Mouse (Mus musculus) retina, embryonic 14.5 days (tissue): Measurements from ENCODE around the gene Cenpp.

Experiments used
- DNase-seq: peaks from one replicate; pipeline ENCODE4 v3.0.0-alpha.2; 2015; ENCODE audit warnings: low spot score

Gene Cenpp

GRCm38 (mm10) chr13:49526235-49526634, 126.3 kb downstream of the Cenpp start:
- DNase-seq: no peak

DNA sequence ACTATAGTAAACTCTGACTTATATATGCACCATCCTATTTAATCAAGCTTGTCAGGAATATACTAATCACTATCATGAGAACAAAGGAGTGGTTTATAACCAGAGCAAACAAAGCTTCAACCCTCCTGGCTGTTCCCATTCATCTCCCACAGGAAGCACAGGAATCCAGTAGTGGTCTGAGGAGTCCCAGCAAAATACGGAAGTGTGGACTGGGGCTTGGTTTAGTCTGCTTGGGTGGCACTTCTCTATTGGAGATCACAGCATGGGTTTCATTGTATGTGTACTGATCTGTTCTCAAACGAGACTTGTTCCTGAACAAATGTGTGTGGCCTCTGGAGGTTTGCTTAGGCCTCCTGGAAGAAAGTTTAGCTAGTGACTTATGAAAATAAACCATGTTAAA, 133.8 kb downstream of the Cenpp start:
- DNase-seq: peak; percentile 6

GRCm38 (mm10) chr13:49507176-49507575, 145.4 kb downstream of the Cenpp start:
- DNase-seq: no peak

DNA sequence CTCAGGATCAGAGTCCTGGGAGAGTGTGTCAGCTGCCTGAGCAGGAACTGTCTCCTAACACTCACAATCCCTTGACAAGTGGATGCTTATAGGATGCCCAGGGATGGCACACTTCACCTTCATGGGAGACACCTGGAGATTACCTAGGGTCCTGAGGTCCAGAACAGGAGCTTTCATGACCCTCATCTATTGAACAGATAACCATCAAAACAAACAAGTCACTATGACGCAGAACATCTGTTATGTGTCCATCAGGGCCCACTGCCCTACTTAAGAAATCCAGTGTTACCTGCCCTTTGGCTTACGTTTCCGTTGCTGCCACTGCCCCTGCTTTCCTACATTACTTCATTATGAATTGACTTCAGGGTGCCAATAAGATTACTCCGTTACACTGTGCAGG, 146.8 kb downstream of the Cenpp start:
- DNase-seq: no peak

DNA sequence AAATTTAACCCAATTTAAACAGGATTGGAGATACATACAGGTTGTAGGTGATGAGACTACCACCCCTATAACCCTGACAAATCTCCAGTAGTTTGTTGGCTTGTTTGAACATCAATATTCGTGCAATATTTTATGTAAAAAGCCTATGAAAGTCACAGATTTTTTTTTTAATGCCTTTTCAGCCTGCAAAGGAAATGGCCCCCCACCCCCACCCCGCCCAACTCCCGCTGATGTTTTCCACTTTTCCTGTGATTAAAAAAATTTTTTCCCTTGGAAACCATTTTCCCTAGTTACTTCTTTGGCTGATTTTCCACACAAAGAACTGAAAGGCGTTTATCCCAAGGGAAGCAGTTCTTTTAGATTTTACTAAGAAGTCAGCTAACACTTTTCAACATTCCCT, 148.1 kb downstream of the Cenpp start, which contains the start of gene Ecm2:
TSS of gene Ecm2 (plus strand) at position 301 of the 400 bp plus-strand sequence.
- no peak for DNase-seq

GRCm38 (mm10) chr13:49492376-49493368, 159.9 kb downstream of the Cenpp start, which contains the start of gene Tes3-ps:
TSS of gene Tes3-ps (plus strand) at chr13:49493318.
- no peak for DNase-seq

DNA sequence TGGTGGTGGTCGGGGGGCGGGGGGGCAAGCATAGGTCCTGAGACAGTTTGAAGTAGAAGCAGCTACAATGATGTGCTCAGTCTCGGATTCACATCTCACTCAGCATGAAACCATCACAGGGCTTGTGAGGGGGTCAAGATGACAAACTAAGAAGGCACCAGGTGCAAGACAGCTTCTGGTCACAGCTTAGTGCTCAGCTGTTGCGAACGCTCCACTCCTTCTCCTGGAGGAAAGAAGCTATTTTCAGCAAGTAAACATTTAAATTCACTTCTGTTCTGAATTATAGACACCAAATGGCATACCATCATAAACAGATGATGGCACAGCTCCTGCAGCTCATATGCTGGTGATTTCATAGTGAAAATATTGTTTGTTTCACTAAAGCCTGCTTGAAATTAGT, 167.2 kb downstream of the Cenpp start:
- DNase-seq: no peak

DNA sequence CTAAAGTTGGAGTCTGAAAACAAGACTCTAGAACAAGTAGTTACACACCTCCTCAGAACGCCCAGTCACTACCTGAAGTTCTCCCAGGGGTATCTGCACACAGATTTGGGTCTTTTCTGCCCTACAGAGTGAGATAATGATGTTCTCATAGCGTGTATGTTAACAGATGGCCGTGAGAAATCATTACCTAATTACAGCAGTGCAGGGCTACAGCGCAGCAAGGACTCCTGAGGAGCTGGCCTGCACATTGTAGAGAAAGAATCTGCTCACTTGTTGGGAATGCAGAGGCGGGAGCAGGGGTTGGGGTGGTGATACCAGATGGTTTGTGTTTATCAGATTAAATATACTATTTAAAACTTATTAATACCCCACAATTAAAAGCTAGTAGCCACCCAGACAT, 172.0 kb downstream of the Cenpp start:
- DNase-seq: peak; percentile 25

DNA sequence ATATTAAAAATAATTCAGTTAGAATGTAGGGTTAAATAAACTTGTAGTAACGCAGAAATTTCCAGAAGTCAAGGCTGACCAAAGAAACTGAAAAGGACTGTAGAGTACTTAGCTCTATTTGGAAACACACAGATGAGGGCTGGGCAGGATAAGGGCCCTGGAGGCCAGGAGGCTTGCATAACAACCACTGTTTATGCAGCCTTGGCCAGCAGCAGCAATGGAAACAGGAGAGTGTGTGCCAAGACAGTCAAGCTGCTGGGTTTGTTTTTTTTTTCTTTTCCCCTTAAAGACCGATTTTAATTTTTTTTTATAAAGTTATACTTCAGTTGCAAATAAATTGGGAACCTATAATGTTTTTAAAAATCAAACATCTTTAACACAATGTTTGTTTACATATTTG, 172.5 kb downstream of the Cenpp start:
- no peak for DNase-seq

DNA sequence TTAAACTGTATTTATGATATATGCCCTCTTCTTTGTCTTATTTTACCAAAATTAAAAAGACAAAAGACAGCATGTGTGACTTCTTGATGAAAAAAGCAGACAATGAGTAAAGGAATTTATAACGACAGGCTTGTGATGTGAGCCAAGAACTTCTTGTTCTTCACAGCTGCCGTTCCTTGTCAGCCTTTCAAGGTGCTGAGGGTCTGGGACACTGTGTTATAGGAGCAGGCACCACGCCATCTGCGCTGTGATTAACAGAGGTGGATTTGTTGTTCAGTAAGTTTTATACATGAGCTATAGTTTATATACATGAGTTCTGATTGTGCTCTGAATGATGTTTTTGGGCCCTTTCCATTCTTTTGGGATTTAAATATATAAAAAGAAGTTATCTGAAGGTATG, 173.2 kb downstream of the Cenpp start:
- DNase-seq: no peak

- no peak for DNase-seq
Observed at GRCm38 (mm10) chr13:49478851-49479374, 173.7 kb downstream of the Cenpp start.

DNA sequence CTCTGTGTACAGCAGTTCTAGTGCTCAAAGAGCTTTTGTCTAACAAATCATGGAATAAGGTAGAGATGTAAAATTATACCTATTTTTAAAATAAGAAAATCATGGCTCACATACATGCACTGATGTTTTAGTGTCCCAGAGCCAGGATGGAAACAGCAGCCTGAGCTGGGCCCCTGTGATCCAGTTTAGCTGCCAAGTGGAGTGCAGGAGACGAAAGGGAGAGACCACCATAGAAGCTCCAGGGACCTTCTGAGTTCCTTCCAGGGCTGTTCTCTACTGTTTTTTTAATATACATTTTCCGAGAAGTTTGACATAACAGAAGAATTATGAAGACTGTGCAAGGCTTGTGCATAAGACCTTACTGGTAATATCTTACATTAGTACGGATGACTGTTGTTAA, 174.7 kb downstream of the Cenpp start:
- DNase-seq: no peak

GRCm38 (mm10) chr13:49472676-49473005, 179.9 kb downstream of the Cenpp start:
- DNase-seq: no peak

DNA sequence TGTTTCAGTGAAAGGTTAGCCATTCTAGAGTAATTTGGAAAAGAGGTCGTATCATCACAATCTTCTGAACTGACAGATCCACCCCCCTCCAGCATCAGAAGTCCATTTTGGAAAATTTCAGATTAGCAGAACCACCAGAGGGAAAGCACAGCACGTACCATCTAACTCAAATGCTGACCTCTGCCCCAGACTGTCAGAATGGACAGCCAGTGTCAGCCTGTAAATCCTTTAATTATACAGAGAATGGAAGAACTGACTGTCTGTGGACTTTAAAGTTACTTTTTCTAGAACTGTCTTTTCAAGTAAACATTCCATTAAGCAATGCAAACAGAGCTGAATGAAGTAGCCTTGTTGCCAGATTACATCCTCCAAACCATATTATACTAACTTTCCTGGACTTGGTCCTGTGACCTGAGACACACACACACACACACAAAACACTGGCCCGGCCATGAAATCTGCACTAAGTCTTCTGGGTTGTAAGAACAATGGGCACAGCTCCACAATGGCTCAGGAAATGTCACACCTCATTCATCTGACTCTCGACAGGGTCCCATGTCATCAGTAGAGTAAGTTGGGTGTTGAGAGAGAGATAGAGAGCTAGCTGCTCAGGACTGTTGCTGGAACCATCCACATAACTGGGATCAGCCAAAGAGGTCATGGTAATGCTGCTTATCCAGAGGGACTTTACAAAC, 180.5 kb downstream of the Cenpp start:
- DNase-seq: no peak

DNA sequence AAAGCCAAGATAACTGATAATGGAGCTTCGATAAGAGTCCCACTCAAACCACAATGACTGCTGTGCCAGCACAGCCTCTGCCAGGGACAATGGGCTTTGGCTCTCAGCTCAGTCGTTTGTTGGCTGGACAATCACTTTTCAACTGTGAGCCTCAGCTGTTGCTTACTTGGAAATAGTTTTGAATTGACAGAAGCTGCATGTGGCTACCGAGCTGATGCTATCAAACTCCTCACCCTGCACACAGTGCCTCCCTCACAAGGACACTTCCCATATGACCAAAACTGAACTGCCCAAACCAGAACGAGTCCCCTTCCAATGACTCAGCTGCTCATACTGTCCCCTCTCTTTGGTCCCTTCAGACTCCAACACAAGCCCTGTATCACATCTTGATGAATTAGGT, 181.8 kb downstream of the Cenpp start:
- no peak for DNase-seq

- DNase-seq: no peak
Observed at GRCm38 (mm10) chr13:49470319-49470718, 182.3 kb downstream of the Cenpp start.

DNA sequence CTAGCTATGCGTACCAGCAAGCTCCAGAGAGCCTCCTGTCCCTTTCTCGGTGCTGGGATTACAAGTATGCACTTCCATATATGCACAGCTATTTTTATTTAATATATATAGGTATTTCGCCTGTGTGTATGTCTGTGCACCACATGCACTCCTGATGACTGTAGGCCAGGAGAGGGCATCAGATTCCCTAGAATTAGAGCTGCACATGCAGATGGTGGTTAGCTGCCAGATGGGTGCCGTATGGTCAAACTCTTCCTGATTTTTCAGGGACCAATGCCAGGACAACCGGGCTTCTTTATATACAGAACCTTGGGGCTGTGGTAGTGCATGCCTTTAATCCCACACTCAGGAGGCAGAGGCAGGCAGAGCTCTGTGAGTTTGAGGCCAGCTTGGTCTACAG, 183.6 kb downstream of the Cenpp start:
- no peak for DNase-seq

DNA sequence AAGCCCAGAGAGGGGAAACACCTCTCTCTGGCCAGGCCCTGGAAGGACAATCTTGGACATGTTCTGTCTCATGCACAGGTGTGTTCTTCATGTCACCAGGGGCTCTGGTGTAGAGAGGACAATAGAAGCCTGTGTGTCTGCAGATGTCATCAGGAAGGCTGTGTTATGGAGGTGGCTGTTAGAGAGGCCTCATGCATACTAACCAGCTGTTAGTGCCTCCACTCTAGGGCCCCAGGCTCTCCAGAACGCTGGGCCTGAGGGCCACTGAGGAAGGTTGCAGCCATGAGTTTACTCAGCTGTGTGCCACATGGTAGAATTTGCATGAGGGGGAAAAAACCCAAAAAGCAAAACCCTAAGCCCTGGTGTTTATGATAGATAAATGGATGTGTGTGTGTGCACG, 185.0 kb downstream of the Cenpp start:
- DNase-seq: no peak

GRCm38 (mm10) chr13:49466393-49467075, 186.1 kb downstream of the Cenpp start:
- DNase-seq: no peak

DNA sequence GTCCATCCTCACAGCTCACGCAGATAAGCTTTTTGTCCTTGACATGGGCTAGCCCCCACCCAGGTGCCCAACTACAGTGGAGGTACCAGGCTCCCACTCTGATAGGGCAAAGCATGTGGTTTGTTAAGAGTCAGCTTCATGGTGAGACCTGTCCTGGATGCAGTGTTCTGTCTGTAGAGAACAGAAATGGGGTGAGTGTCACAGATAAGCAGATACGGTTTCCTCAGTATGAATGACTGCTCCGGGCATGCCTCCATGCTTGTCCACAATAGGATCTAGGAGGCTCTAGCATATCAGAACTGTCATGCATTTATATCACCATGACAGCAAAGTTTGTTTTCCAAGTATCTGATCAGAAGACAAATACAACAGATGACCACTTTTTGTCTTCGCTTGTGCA, 186.7 kb downstream of the Cenpp start:
- DNase-seq: no peak

DNA sequence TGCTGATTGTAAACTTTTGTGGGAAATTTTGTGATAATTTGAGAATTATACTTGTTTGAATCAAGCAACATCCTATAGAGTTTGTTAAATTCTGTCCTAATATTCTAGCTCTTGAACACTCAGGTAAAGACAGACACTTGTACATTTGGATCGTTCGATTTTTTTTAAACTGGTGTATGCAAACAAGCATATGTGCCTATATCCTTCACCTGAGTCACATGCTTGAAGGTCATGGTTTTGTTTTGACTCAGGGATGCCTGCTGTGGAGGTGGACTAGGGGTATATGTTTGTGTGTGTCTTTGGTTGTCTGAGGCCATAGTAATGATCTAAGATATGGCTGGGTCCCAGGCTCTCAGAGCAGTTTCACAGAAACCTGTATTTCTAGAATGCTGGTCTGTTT, 189.7 kb downstream of the Cenpp start:
- DNase-seq: no peak

DNA sequence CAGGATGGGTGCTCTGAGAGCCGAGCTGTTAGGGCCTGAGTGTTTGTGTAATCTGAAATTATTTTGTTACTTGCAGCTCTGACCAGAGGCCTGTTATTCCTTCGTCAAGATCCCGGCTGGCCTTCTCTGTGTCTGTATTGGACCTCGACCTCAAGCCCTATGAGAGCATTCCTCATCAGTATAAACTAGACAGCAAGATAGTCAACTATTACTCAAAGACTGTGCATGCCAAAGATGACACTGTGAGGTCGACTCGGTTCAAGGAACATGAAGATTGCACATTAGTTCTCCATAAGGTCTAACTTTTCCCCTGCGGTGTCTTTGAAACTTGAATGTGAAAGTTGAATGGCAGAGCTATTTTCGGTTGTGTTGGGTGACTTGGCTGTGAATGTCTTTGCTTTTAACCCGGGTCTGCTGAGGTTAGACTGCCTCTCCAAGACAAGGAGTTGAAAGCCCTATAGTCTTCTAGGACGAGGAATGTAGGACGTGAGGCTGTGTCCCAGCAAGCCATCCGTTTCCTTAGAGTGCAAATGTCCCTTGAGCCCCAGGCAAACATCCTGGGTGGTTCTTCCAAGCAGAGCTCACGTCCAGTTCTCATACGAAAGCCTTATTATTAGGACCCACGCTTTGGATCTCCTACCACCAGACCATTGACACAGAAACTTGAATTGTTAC, 191.0 kb downstream of the Cenpp start:
- no peak for DNase-seq
